Comparison of ENCODE assay signal across 17 mouse cellular contexts in the genomic region with DNA sequence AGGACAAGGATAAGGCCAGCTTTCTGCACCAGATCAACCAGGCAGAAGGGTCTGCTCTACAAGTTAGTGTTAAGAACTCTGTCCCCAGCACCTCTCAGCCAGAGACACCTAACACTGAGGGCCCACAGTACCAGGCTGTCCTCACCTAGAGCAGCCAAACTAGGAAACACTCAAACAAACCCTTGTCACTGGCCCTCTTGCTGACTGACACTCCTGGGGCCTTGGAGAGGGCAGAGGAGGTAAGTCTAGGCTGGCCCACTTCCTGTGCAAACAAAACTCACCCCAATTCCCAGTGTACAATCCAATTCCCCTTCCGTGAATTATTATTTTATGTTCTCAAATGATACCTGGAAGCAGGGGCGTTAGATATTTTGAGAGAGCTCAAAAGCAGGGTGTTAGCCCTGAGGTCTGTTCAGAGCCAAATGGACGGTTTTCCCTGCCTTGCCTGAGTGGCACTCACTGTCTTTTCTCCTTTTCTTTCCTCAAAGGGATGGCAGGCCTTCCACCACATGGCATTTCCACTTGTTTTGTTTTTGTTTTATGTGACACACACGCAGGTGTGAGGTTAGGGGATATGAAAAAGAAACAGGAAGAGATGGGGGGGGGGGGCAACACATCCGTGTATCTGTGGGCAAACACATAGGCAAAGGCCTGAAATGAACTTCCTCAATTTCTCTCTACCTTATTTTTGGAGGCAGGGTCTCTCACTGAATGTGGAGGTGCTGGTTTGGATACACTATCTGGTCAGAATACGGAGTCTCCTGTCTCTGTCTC.
A peak's percentile ranks its signal among the peaks of the same experiment; 100 is the strongest.
DNase-seq lines count a peak whose midpoint lies in the region; ATAC-seq and TF ChIP-seq lines count a peak whose summit lies in the region.
"Had no signal": no experiment of that assay in that cellular context is flagged by ENCODE, and none has a peak within 500 bp of the region (broad histone marks: within the 10 kb centered on the region; RNA-seq: fewer than 3 reads in every experiment).

No protein-coding gene starts in this region.

- H3K36me3 ChIP-seq in lung, embryonic 16.5 days (ENCODE audit: control insufficient read depth, insufficient read depth, low read length): no peaks in the 10 kb centered on the region
- 0 out of 2 replicates have a peak, but pooled peaks cover 1% of the 10 kb centered on the region for H3K36me3 ChIP-seq in kidney, embryonic 14.5 days (ENCODE audit: control insufficient read depth, insufficient read depth, low read length)
- 0 out of 2 replicates have a peak, but pooled peaks cover 7% of the 10 kb centered on the region for H3K36me3 ChIP-seq in embryonic facial prominence, embryonic 10.5 days (replicated peaks)
- H3K36me3 ChIP-seq: midbrain, embryonic 12.5 days had no signal

- H3K9ac ChIP-seq in lung, embryonic 16.5 days (ENCODE audit: low read length): no peak overlapping the region
- H3K9ac ChIP-seq in kidney, embryonic 14.5 days (ENCODE audit: low read depth, low read length): no peak overlapping the region
- H3K9ac ChIP-seq: midbrain, embryonic 12.5 days had no signal

- 67% methylated on average over 6 of the region's 6 CpGs for WGBS in lung, embryonic 16.5 days
- WGBS in kidney, embryonic 14.5 days: 73% methylated on average over 6 of the region's 6 CpGs
- 84% methylated on average over 6 of the region's 6 CpGs for WGBS in embryonic facial prominence, embryonic 10.5 days

- 0 out of 2 replicates have a peak overlapping the region, but pooled peaks have one; percentile 23 for H3K27ac ChIP-seq in lung, embryonic 16.5 days (ENCODE audit: low read length)
- no peak overlapping the region for H3K27ac ChIP-seq in layer of hippocampus, adult 2 months
- no peak overlapping the region for H3K27ac ChIP-seq in kidney, embryonic 14.5 days (ENCODE audit: low read depth, low read length)
- H3K27ac ChIP-seq in embryonic facial prominence, embryonic 10.5 days (replicated peaks): no peak overlapping the region
- H3K27ac ChIP-seq: midbrain, embryonic 12.5 days had no signal

- no peak for DNase-seq in lung, postnatal 25 days (ENCODE audit: low spot score)
- peak; percentile 27 for DNase-seq in induced T-regulatory cell, adult 2 months (ENCODE audit: low read depth)
- DNase-seq in thymus, postnatal 14 days: peak; percentile 44
- DNase-seq in layer of hippocampus, adult 2 months (ENCODE audit: low spot score in 2 of 2): no peak
- DNase-seq in embryonic facial prominence, embryonic 10.5 days (ENCODE audit: low spot score): no peak
- DNase-seq: cerebellum, adult 2 months; embryo, embryonic 11 days; heart, postnatal 4 days; lung, postnatal 14 days had no signal

- H3K9me3 ChIP-seq in lung, embryonic 16.5 days (ENCODE audit: control insufficient read depth, low read length): no peaks in the 10 kb centered on the region
- H3K9me3 ChIP-seq in kidney, embryonic 14.5 days (ENCODE audit: control insufficient read depth, low read length): no peaks in the 10 kb centered on the region
- no peaks in the 10 kb centered on the region for H3K9me3 ChIP-seq in embryonic facial prominence, embryonic 10.5 days
- H3K9me3 ChIP-seq: midbrain, embryonic 12.5 days had no signal

- no peak for TF ChIP-seq CTCF in layer of hippocampus, adult 2 months (conservative IDR thresholded peaks at IDR 0.05)

- H3K4me3 ChIP-seq in lung, embryonic 16.5 days (ENCODE audit: low read length): no peak overlapping the region
- no peak overlapping the region for H3K4me3 ChIP-seq in layer of hippocampus, adult 2 months
- no peak overlapping the region for H3K4me3 ChIP-seq in kidney, embryonic 14.5 days (ENCODE audit: low read length)
- H3K4me3 ChIP-seq in embryonic facial prominence, embryonic 10.5 days: no peak overlapping the region
- H3K4me3 ChIP-seq: midbrain, embryonic 12.5 days; myocyte had no signal

- no peak overlapping the region for H3K4me2 ChIP-seq in lung, embryonic 16.5 days (ENCODE audit: low read depth, low read length)
- H3K4me2 ChIP-seq in kidney, embryonic 14.5 days (replicated peaks; ENCODE audit: low read depth, low read length): no peak overlapping the region
- H3K4me2 ChIP-seq: liver, embryonic 11.5 days; midbrain, embryonic 12.5 days had no signal

- peak; percentile 45; the same call in 1 of the 2 replicates for ATAC-seq in lung, embryonic 16.5 days (ENCODE audit: low read depth)
- ATAC-seq in CD4-positive, CD25-positive, alpha-beta regulatory T cell, adult 4 months: peak; percentile 62
- ATAC-seq in kidney, embryonic 14.5 days (ENCODE audit: low FRiP score, low TSS enrichment): no peak
- ATAC-seq: forebrain, embryonic 14.5 days; Patski had no signal

- peaks cover 10% of the 10 kb centered on the region for H3K4me1 ChIP-seq in lung, embryonic 16.5 days (replicated peaks; ENCODE audit: control insufficient read depth, insufficient read depth, low read length)
- peaks cover 12% of the 10 kb centered on the region for H3K4me1 ChIP-seq in kidney, embryonic 14.5 days (ENCODE audit: control insufficient read depth, insufficient read depth, low read length)
- H3K4me1 ChIP-seq in embryonic facial prominence, embryonic 10.5 days: peaks cover 19% of the 10 kb centered on the region
- H3K4me1 ChIP-seq: midbrain, embryonic 12.5 days had no signal

- no peaks in the 10 kb centered on the region for H3K27me3 ChIP-seq in lung, embryonic 16.5 days (ENCODE audit: control insufficient read depth, insufficient read depth, low read depth, low read length)
- H3K27me3 ChIP-seq in kidney, embryonic 14.5 days (ENCODE audit: control insufficient read depth, insufficient read depth, low read length): no peaks in the 10 kb centered on the region
- no peaks in the 10 kb centered on the region for H3K27me3 ChIP-seq in embryonic facial prominence, embryonic 10.5 days (replicated peaks; ENCODE audit: low read depth, poor library complexity, severe bottlenecking)
- H3K27me3 ChIP-seq: midbrain, embryonic 12.5 days; Patski had no signal

Comparison
In these comparisons a context has a peak if more than half of its experiments do, and no peak if none do; other contexts are left out.
1. DNase-seq: peak in induced T-regulatory cell, adult 2 months (single experiment) and thymus, postnatal 14 days (single experiment); none in lung, postnatal 25 days (single experiment), layer of hippocampus, adult 2 months (0 of 2) and embryonic facial prominence, embryonic 10.5 days (single experiment).